Comparison of ENCODE assay signal across 15 mouse cellular contexts in genomic region chr11:110462975-110463578, GRCm38 (mm10).
DNase-seq lines count a peak whose midpoint lies in the region; ATAC-seq and TF ChIP-seq lines count a peak whose summit lies in the region.
"Had no signal": no experiment of that assay in that cellular context is flagged by ENCODE, and none has a peak within 500 bp of the region (broad histone marks: within the 10 kb centered on the region; RNA-seq: fewer than 3 reads in every experiment).

No protein-coding gene starts in this region.

- ATAC-seq in intestine, embryonic 16.5 days: peak; percentile 90
- ATAC-seq in liver, postnatal 0 days: peak; percentile 97
- no peak for ATAC-seq in forebrain, embryonic 12.5 days (ENCODE audit: low FRiP score)
- ATAC-seq in midbrain, embryonic 16.5 days: no peak
- ATAC-seq: forebrain, embryonic 14.5 days; inflammation-experienced regulatory T-cells, adult 6 months had no signal

- H3K27ac ChIP-seq in intestine, embryonic 16.5 days (ENCODE audit: low read length): no peak overlapping the region; the same call in 1 of the 2 replicates
- H3K27ac ChIP-seq in liver, postnatal 0 days (ENCODE audit: low read depth): peak overlapping the region; percentile 98
- H3K27ac ChIP-seq in forebrain, embryonic 12.5 days: no peak overlapping the region
- H3K27ac ChIP-seq in midbrain, embryonic 16.5 days (ENCODE audit: low read length): no peak overlapping the region
- H3K27ac ChIP-seq: limb, embryonic 12.5 days; macrophage had no signal

- no peak overlapping the region for H3K4me3 ChIP-seq in intestine, embryonic 16.5 days (ENCODE audit: low read length)
- no peak overlapping the region for H3K4me3 ChIP-seq in liver, postnatal 0 days (ENCODE audit: low read depth, low read length)
- H3K4me3 ChIP-seq in forebrain, embryonic 12.5 days (replicated peaks): no peak overlapping the region
- no peak overlapping the region for H3K4me3 ChIP-seq in midbrain, embryonic 16.5 days (ENCODE audit: low read depth, low read length)
- H3K4me3 ChIP-seq: limb, embryonic 12.5 days had no signal

- no peak overlapping the region for H3K4me2 ChIP-seq in intestine, embryonic 16.5 days (ENCODE audit: low read depth, low read length)
- H3K4me2 ChIP-seq in liver, postnatal 0 days (ENCODE audit: low read depth, low read length): peak overlapping the region; percentile 56
- H3K4me2 ChIP-seq in forebrain, embryonic 12.5 days: no peak overlapping the region
- no peak overlapping the region for H3K4me2 ChIP-seq in midbrain, embryonic 16.5 days (ENCODE audit: low read length)
- H3K4me2 ChIP-seq: limb, embryonic 12.5 days had no signal

- H3K9me3 ChIP-seq in intestine, embryonic 16.5 days (ENCODE audit: control insufficient read depth, low read length): no peaks in the 10 kb centered on the region
- H3K9me3 ChIP-seq in liver, postnatal 0 days (ENCODE audit: low read length): no peaks in the 10 kb centered on the region
- H3K9me3 ChIP-seq in forebrain, embryonic 12.5 days: no peaks in the 10 kb centered on the region
- no peaks in the 10 kb centered on the region for H3K9me3 ChIP-seq in midbrain, embryonic 16.5 days (replicated peaks; ENCODE audit: control insufficient read depth, low read length, poor library complexity, severe bottlenecking)
- H3K9me3 ChIP-seq: limb, embryonic 12.5 days had no signal

- no peak overlapping the region for H3K9ac ChIP-seq in intestine, embryonic 16.5 days (ENCODE audit: low read depth, low read length)
- peak overlapping the region; percentile 42 for H3K9ac ChIP-seq in liver, postnatal 0 days (replicated peaks)
- H3K9ac ChIP-seq in forebrain, embryonic 12.5 days: no peak overlapping the region
- no peak overlapping the region for H3K9ac ChIP-seq in midbrain, embryonic 16.5 days (ENCODE audit: low read depth, low read length)
- H3K9ac ChIP-seq: limb, embryonic 12.5 days had no signal

- no peak for TF ChIP-seq CTCF in liver, postnatal 0 days (IDR thresholded peaks at IDR 0.05; ENCODE audit: low read depth)

- peak; percentile 96 for TF ChIP-seq EP300 in liver, postnatal 0 days (IDR thresholded peaks at IDR 0.05; ENCODE audit: low read depth)

- DNase-seq in spleen, postnatal 36 days (ENCODE audit: low spot score in 2 of 2): peak; percentile 9 to 22
- DNase-seq in spleen, adult 18-20 months: no peak
- DNase-seq in liver, postnatal 0 days: peak; percentile 59
- no peak for DNase-seq in thymus, postnatal 0 days (ENCODE audit: low spot score)
- DNase-seq: adrenal gland, postnatal 25 days; cerebellum, adult 18-20 months; gastrocnemius, postnatal 36 days; heart, postnatal 36 days had no signal

- H3K4me1 ChIP-seq in intestine, embryonic 16.5 days (ENCODE audit: control insufficient read depth, insufficient read depth, low read length): peaks cover 27% of the 10 kb centered on the region
- peaks cover 50% of the 10 kb centered on the region for H3K4me1 ChIP-seq in liver, postnatal 0 days (ENCODE audit: insufficient read depth)
- H3K4me1 ChIP-seq in forebrain, embryonic 12.5 days: peaks cover 21% of the 10 kb centered on the region
- H3K4me1 ChIP-seq in midbrain, embryonic 16.5 days (ENCODE audit: control insufficient read depth, insufficient read depth, low read length): peaks cover 5% of the 10 kb centered on the region

- H3K36me3 ChIP-seq in intestine, embryonic 16.5 days (ENCODE audit: control insufficient read depth, insufficient read depth, low read length): no peaks in the 10 kb centered on the region
- H3K36me3 ChIP-seq in liver, postnatal 0 days (replicated peaks; ENCODE audit: insufficient read depth, low read length): no peaks in the 10 kb centered on the region
- no peaks in the 10 kb centered on the region for H3K36me3 ChIP-seq in forebrain, embryonic 12.5 days (replicated peaks)
- H3K36me3 ChIP-seq in midbrain, embryonic 16.5 days (ENCODE audit: control insufficient read depth, insufficient read depth, low read length): no peaks in the 10 kb centered on the region

- WGBS in intestine, embryonic 16.5 days: 67% methylated on average over 8 of the region's 8 CpGs
- 39% methylated on average over 8 of the region's 8 CpGs for WGBS in liver, postnatal 0 days (ENCODE audit: insufficient replicate concordance)
- 81% methylated on average over 8 of the region's 8 CpGs for WGBS in forebrain, embryonic 12.5 days
- 73% methylated on average over 8 of the region's 8 CpGs for WGBS in midbrain, embryonic 16.5 days

- no peaks in the 10 kb centered on the region for H3K27me3 ChIP-seq in intestine, embryonic 16.5 days (replicated peaks; ENCODE audit: control insufficient read depth, insufficient read depth, low read length)
- no peaks in the 10 kb centered on the region for H3K27me3 ChIP-seq in liver, postnatal 0 days (ENCODE audit: insufficient read depth, low read length)
- H3K27me3 ChIP-seq in forebrain, embryonic 12.5 days: no peaks in the 10 kb centered on the region
- H3K27me3 ChIP-seq in midbrain, embryonic 16.5 days (ENCODE audit: control insufficient read depth, insufficient read depth, low read depth, low read length): no peaks in the 10 kb centered on the region
- H3K27me3 ChIP-seq: limb, embryonic 12.5 days had no signal

Comparison
In these comparisons a context has a peak if more than half of its experiments do, and no peak if none do; other contexts are left out.
1. DNase-seq: peak in spleen, postnatal 36 days (2 of 2) and liver, postnatal 0 days (single experiment); none in spleen, adult 18-20 months (0 of 2) and thymus, postnatal 0 days (single experiment).
2. ATAC-seq: peak in intestine, embryonic 16.5 days (single experiment) and liver, postnatal 0 days (single experiment); none in forebrain, embryonic 12.5 days (single experiment) and midbrain, embryonic 16.5 days (single experiment).